8 mouse cellular contexts compared by ENCODE assay signal in the genomic region with DNA sequence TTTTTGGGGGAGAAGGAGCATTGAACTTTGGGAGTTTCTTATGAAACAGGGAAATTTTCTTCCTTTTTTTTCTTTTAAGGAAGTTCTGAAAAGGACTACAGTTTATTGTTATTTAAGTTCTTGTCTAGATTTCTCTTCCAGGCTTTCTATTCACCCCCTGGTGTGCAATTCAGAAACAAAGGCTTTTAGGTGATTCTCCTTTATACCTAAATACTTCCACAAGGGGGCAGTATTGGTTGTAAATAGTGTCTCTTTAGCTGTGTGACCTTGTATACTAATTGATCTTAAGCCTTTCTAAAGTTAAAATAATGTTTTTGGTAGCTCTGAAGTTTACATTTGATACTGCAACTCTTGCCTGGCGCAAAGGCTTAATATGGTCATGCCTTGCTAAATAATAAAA. TPM values are rescaled to one million over a fixed set of nuclear protein-coding genes. Genes with fewer than 3 reads are reported as not detected.
DNase-seq lines count a peak whose midpoint lies in the region; ATAC-seq and TF ChIP-seq lines count a peak whose summit lies in the region.

No protein-coding gene starts in this region.

- 85% methylated on average over 1 of the region's 1 CpGs for WGBS in forebrain, embryonic 15.5 days
- 83% methylated on average over 1 of the region's 1 CpGs for WGBS in forebrain, embryonic 16.5 days
- WGBS in liver, embryonic 16.5 days (ENCODE audit: insufficient replicate concordance): 35% methylated on average over 1 of the region's 1 CpGs
- WGBS in liver, embryonic 11.5 days: 71% methylated on average over 1 of the region's 1 CpGs
- 92% methylated on average over 1 of the region's 1 CpGs for WGBS in midbrain, postnatal 0 days
- 82% methylated on average over 1 of the region's 1 CpGs for WGBS in intestine, embryonic 15.5 days

- H3K27me3 ChIP-seq in forebrain, embryonic 15.5 days: no peaks in the 10 kb centered on the region
- H3K27me3 ChIP-seq in forebrain, embryonic 16.5 days (replicated peaks; ENCODE audit: control insufficient read depth, insufficient read depth, low read length): no peaks in the 10 kb centered on the region
- H3K27me3 ChIP-seq in liver, embryonic 16.5 days (ENCODE audit: control insufficient read depth, insufficient read depth, low read depth, low read length): no peaks in the 10 kb centered on the region
- no peaks in the 10 kb centered on the region for H3K27me3 ChIP-seq in liver, embryonic 11.5 days (replicated peaks; ENCODE audit: control insufficient read depth, insufficient read depth, low read length)
- no peaks in the 10 kb centered on the region for H3K27me3 ChIP-seq in midbrain, postnatal 0 days (ENCODE audit: insufficient read depth, low read length)
- H3K27me3 ChIP-seq in intestine, embryonic 15.5 days (replicated peaks): no peaks in the 10 kb centered on the region

- ATAC-seq in forebrain, embryonic 15.5 days (replicated peaks): no peak
- ATAC-seq in forebrain, embryonic 16.5 days: no peak
- no peak for ATAC-seq in liver, embryonic 16.5 days (ENCODE audit: low read depth)
- ATAC-seq in liver, embryonic 11.5 days (replicated peaks; ENCODE audit: low FRiP score): no peak
- ATAC-seq in midbrain, postnatal 0 days (ENCODE audit: low FRiP score): no peak
- ATAC-seq in intestine, embryonic 15.5 days: no peak

- no peak for TF ChIP-seq CTCF in brain, embryonic 14.5 days (IDR thresholded peaks at IDR 0.05; ENCODE audit: borderline replicate concordance, extremely low read depth, insufficient read depth, insufficient read length)
- TF ChIP-seq CTCF in midbrain, postnatal 0 days (IDR thresholded peaks at IDR 0.05): peak; percentile 74

- H3K4me3 ChIP-seq in forebrain, embryonic 15.5 days: no peak overlapping the region
- no peak overlapping the region for H3K4me3 ChIP-seq in forebrain, embryonic 16.5 days (replicated peaks; ENCODE audit: low read length)
- no peak overlapping the region for H3K4me3 ChIP-seq in liver, embryonic 16.5 days (ENCODE audit: low read depth, low read length)
- no peak overlapping the region for H3K4me3 ChIP-seq in liver, embryonic 11.5 days (ENCODE audit: low read depth, low read length)
- H3K4me3 ChIP-seq in midbrain, postnatal 0 days (ENCODE audit: low read depth, low read length): no peak overlapping the region
- H3K4me3 ChIP-seq in intestine, embryonic 15.5 days (replicated peaks): no peak overlapping the region

- no peaks in the 10 kb centered on the region for H3K9me3 ChIP-seq in forebrain, embryonic 15.5 days
- H3K9me3 ChIP-seq in forebrain, embryonic 16.5 days (ENCODE audit: control insufficient read depth, low read length): no peaks in the 10 kb centered on the region
- no peaks in the 10 kb centered on the region for H3K9me3 ChIP-seq in liver, embryonic 16.5 days (replicated peaks; ENCODE audit: control insufficient read depth, low read length)
- no peaks in the 10 kb centered on the region for H3K9me3 ChIP-seq in liver, embryonic 11.5 days (ENCODE audit: control insufficient read depth, low read length)
- no peaks in the 10 kb centered on the region for H3K9me3 ChIP-seq in midbrain, postnatal 0 days (ENCODE audit: low read length)
- H3K9me3 ChIP-seq in intestine, embryonic 15.5 days: no peaks in the 10 kb centered on the region

- TF ChIP-seq POLR2A in brain, embryonic 14.5 days (IDR thresholded peaks at IDR 0.05; ENCODE audit: borderline replicate concordance, extremely low read depth, insufficient read depth, insufficient read length, poor library complexity, severe bottlenecking): no peak

- H3K27ac ChIP-seq in forebrain, embryonic 15.5 days (replicated peaks): no peak overlapping the region
- no peak overlapping the region for H3K27ac ChIP-seq in forebrain, embryonic 16.5 days (ENCODE audit: low read length)
- no peak overlapping the region for H3K27ac ChIP-seq in liver, embryonic 16.5 days (ENCODE audit: low read length)
- no peak overlapping the region for H3K27ac ChIP-seq in liver, embryonic 11.5 days (ENCODE audit: low read depth, low read length)
- H3K27ac ChIP-seq in midbrain, postnatal 0 days (ENCODE audit: low read depth, low read length): no peak overlapping the region
- H3K27ac ChIP-seq in intestine, embryonic 15.5 days: no peak overlapping the region

- H3K4me2 ChIP-seq in forebrain, embryonic 15.5 days (replicated peaks): 0 out of 2 replicates have a peak overlapping the region, but pooled peaks have one; percentile 9
- no peak overlapping the region for H3K4me2 ChIP-seq in forebrain, embryonic 16.5 days (ENCODE audit: low read length)
- H3K4me2 ChIP-seq in liver, embryonic 16.5 days (ENCODE audit: low read depth, low read length): 0 out of 2 replicates have a peak overlapping the region, but pooled peaks have one; percentile 3
- H3K4me2 ChIP-seq in liver, embryonic 11.5 days: no peak overlapping the region
- H3K4me2 ChIP-seq in midbrain, postnatal 0 days (ENCODE audit: low read depth, low read length, poor library complexity, severe bottlenecking): no peak overlapping the region
- no peak overlapping the region for H3K4me2 ChIP-seq in intestine, embryonic 15.5 days (replicated peaks)

- DNase-seq in liver, embryonic 11.5 days (ENCODE audit: low spot score): no peak
- DNase-seq in brain, embryonic 14.5 days (ENCODE audit: low read depth): peak; percentile 79
- peak; percentile 90 for DNase-seq in midbrain, postnatal 0 days (ENCODE audit: low spot score)
- no peak for DNase-seq in right cerebral cortex, adult 2 months (ENCODE audit: low spot score in 2 of 2)

- H3K9ac ChIP-seq in forebrain, embryonic 15.5 days (replicated peaks): no peak overlapping the region
- H3K9ac ChIP-seq in forebrain, embryonic 16.5 days (replicated peaks; ENCODE audit: low read depth, low read length): no peak overlapping the region
- no peak overlapping the region; the same call in 1 of the 2 replicates for H3K9ac ChIP-seq in liver, embryonic 16.5 days (ENCODE audit: low read depth, low read length)
- no peak overlapping the region for H3K9ac ChIP-seq in liver, embryonic 11.5 days (ENCODE audit: low read depth, low read length)
- no peak overlapping the region for H3K9ac ChIP-seq in midbrain, postnatal 0 days (replicated peaks; ENCODE audit: low read length, poor library complexity, severe bottlenecking)
- no peak overlapping the region for H3K9ac ChIP-seq in intestine, embryonic 15.5 days

- H3K4me1 ChIP-seq in forebrain, embryonic 15.5 days: peaks cover 50% of the 10 kb centered on the region
- H3K4me1 ChIP-seq in forebrain, embryonic 16.5 days (replicated peaks; ENCODE audit: control insufficient read depth, insufficient read depth, low read length): peaks cover 27% of the 10 kb centered on the region
- peaks cover 39% of the 10 kb centered on the region for H3K4me1 ChIP-seq in liver, embryonic 16.5 days (ENCODE audit: control insufficient read depth, low read depth, low read length)
- peaks cover 10% of the 10 kb centered on the region for H3K4me1 ChIP-seq in liver, embryonic 11.5 days (replicated peaks; ENCODE audit: control insufficient read depth, insufficient read depth, low read length)
- H3K4me1 ChIP-seq in midbrain, postnatal 0 days (ENCODE audit: insufficient read depth, low read length): peaks cover 10% of the 10 kb centered on the region; the same call in 1 of the 2 replicates
- H3K4me1 ChIP-seq in intestine, embryonic 15.5 days (replicated peaks): peaks cover 8% of the 10 kb centered on the region; the same call in 1 of the 2 replicates

- no peaks in the 10 kb centered on the region for H3K36me3 ChIP-seq in forebrain, embryonic 15.5 days
- no peaks in the 10 kb centered on the region; the same call in 1 of the 2 replicates for H3K36me3 ChIP-seq in forebrain, embryonic 16.5 days (ENCODE audit: control insufficient read depth, insufficient read depth)
- peaks cover 2% of the 10 kb centered on the region for H3K36me3 ChIP-seq in liver, embryonic 16.5 days (ENCODE audit: control insufficient read depth, insufficient read depth)
- no peaks in the 10 kb centered on the region for H3K36me3 ChIP-seq in liver, embryonic 11.5 days (ENCODE audit: control insufficient read depth, insufficient read depth, low read length)
- H3K36me3 ChIP-seq in midbrain, postnatal 0 days (ENCODE audit: insufficient read depth, low read length): no peaks in the 10 kb centered on the region
- H3K36me3 ChIP-seq in intestine, embryonic 15.5 days: no peaks in the 10 kb centered on the region

RNA-seq across cellular contexts. Expression of a gene that starts 2.7 kb away (rescaled TPM):
- polyA plus RNA-seq in forebrain, embryonic 15.5 days (2015; fragmentation: Nextera tagmentation; extraction: Ambion mirVana): 751 and 752 TPM in 2 replicates
- polyA plus RNA-seq in forebrain, embryonic 16.5 days (2015; fragmentation: Nextera tagmentation; extraction: Ambion mirVana): 720 and 756 TPM in 2 replicates
- 266 and 275 TPM in 2 replicates for polyA plus RNA-seq in liver, embryonic 16.5 days (2015; fragmentation: Nextera tagmentation; extraction: Ambion mirVana)
- 519 and 531 TPM in 2 replicates for polyA plus RNA-seq in liver, embryonic 11.5 days (2014; fragmentation: Nextera tagmentation; extraction: Ambion mirVana)
- polyA plus RNA-seq in brain, embryonic 14.5 days (2012; rRNA removed): 320 and 341 TPM in 2 replicates
- total RNA-seq in midbrain, postnatal 0 days (2014; rRNA removed): 250 and 266 TPM in 2 replicates
- polyA plus RNA-seq in midbrain, postnatal 0 days (2015; fragmentation: Nextera tagmentation; extraction: Ambion mirVana): 1,115 and 1,120 TPM in 2 replicates
- polyA plus RNA-seq in intestine, embryonic 15.5 days (2015; fragmentation: Nextera tagmentation; extraction: Ambion mirVana): 844 and 895 TPM in 2 replicates

RNA-seq across cellular contexts. Expression of a gene that starts 13.6 kb away (rescaled TPM):
- 24.1 and 26.2 TPM in 2 replicates for polyA plus RNA-seq in forebrain, embryonic 15.5 days (2015; fragmentation: Nextera tagmentation; extraction: Ambion mirVana)
- polyA plus RNA-seq in forebrain, embryonic 16.5 days (2015; fragmentation: Nextera tagmentation; extraction: Ambion mirVana): 25.2 and 26.6 TPM in 2 replicates
- 5.3 and 5.7 TPM in 2 replicates for polyA plus RNA-seq in liver, embryonic 16.5 days (2015; fragmentation: Nextera tagmentation; extraction: Ambion mirVana)
- 14.8 and 15.7 TPM in 2 replicates for polyA plus RNA-seq in liver, embryonic 11.5 days (2014; fragmentation: Nextera tagmentation; extraction: Ambion mirVana)
- polyA plus RNA-seq in brain, embryonic 14.5 days (2012; rRNA removed): 12.1 and 12.2 TPM in 2 replicates
- 20.6 and 29.7 TPM in 2 replicates for total RNA-seq in midbrain, postnatal 0 days (2014; rRNA removed)
- polyA plus RNA-seq in midbrain, postnatal 0 days (2015; fragmentation: Nextera tagmentation; extraction: Ambion mirVana): 24.8 and 25.6 TPM in 2 replicates
- polyA plus RNA-seq in intestine, embryonic 15.5 days (2015; fragmentation: Nextera tagmentation; extraction: Ambion mirVana): 17.2 and 18.2 TPM in 2 replicates

RNA-seq across cellular contexts. Expression of a gene that starts 19.9 kb away (rescaled TPM):
- polyA plus RNA-seq in forebrain, embryonic 15.5 days (2015; fragmentation: Nextera tagmentation; extraction: Ambion mirVana): 18.8 and 19.6 TPM in 2 replicates
- 23.4 and 24.4 TPM in 2 replicates for polyA plus RNA-seq in forebrain, embryonic 16.5 days (2015; fragmentation: Nextera tagmentation; extraction: Ambion mirVana)
- polyA plus RNA-seq in liver, embryonic 16.5 days (2015; fragmentation: Nextera tagmentation; extraction: Ambion mirVana): 0.41 and 0.57 TPM in 2 replicates
- polyA plus RNA-seq in liver, embryonic 11.5 days (2014; fragmentation: Nextera tagmentation; extraction: Ambion mirVana): 2.1 and 3.1 TPM in 2 replicates
- polyA plus RNA-seq in brain, embryonic 14.5 days (2012; rRNA removed): 8.2 and 12.1 TPM in 2 replicates
- total RNA-seq in midbrain, postnatal 0 days (2014; rRNA removed): 24.2 and 24.8 TPM in 2 replicates
- 26.5 and 34.5 TPM in 2 replicates for polyA plus RNA-seq in midbrain, postnatal 0 days (2015; fragmentation: Nextera tagmentation; extraction: Ambion mirVana)
- 7.0 and 8.1 TPM in 2 replicates for polyA plus RNA-seq in intestine, embryonic 15.5 days (2015; fragmentation: Nextera tagmentation; extraction: Ambion mirVana)

RNA-seq across cellular contexts. Expression of a gene that starts 28.8 kb away (rescaled TPM):
- polyA plus RNA-seq in forebrain, embryonic 15.5 days (2015; fragmentation: Nextera tagmentation; extraction: Ambion mirVana): 62.9 and 69.3 TPM in 2 replicates
- polyA plus RNA-seq in forebrain, embryonic 16.5 days (2015; fragmentation: Nextera tagmentation; extraction: Ambion mirVana): 57.5 and 73.7 TPM in 2 replicates
- 9.9 and 12.3 TPM in 2 replicates for polyA plus RNA-seq in liver, embryonic 16.5 days (2015; fragmentation: Nextera tagmentation; extraction: Ambion mirVana)
- 25.8 and 28.0 TPM in 2 replicates for polyA plus RNA-seq in liver, embryonic 11.5 days (2014; fragmentation: Nextera tagmentation; extraction: Ambion mirVana)
- 71.2 and 73.3 TPM in 2 replicates for polyA plus RNA-seq in brain, embryonic 14.5 days (2012; rRNA removed)
- total RNA-seq in midbrain, postnatal 0 days (2014; rRNA removed): 60.5 and 71.9 TPM in 2 replicates
- 57.2 and 61.2 TPM in 2 replicates for polyA plus RNA-seq in midbrain, postnatal 0 days (2015; fragmentation: Nextera tagmentation; extraction: Ambion mirVana)
- 50.2 and 55.8 TPM in 2 replicates for polyA plus RNA-seq in intestine, embryonic 15.5 days (2015; fragmentation: Nextera tagmentation; extraction: Ambion mirVana)

RNA-seq across cellular contexts. Expression of a gene that starts 37.0 kb away (rescaled TPM):
- polyA plus RNA-seq in forebrain, embryonic 15.5 days (2015; fragmentation: Nextera tagmentation; extraction: Ambion mirVana): 57.7 and 60.5 TPM in 2 replicates
- polyA plus RNA-seq in forebrain, embryonic 16.5 days (2015; fragmentation: Nextera tagmentation; extraction: Ambion mirVana): 54.0 and 56.0 TPM in 2 replicates
- 23.6 and 26.2 TPM in 2 replicates for polyA plus RNA-seq in liver, embryonic 16.5 days (2015; fragmentation: Nextera tagmentation; extraction: Ambion mirVana)
- 47.6 and 50.3 TPM in 2 replicates for polyA plus RNA-seq in liver, embryonic 11.5 days (2014; fragmentation: Nextera tagmentation; extraction: Ambion mirVana)
- polyA plus RNA-seq in brain, embryonic 14.5 days (2012; rRNA removed): 65.2 and 89.4 TPM in 2 replicates
- total RNA-seq in midbrain, postnatal 0 days (2014; rRNA removed): 34.5 and 47.4 TPM in 2 replicates
- polyA plus RNA-seq in midbrain, postnatal 0 days (2015; fragmentation: Nextera tagmentation; extraction: Ambion mirVana): 41.1 and 41.2 TPM in 2 replicates
- 83.9 and 84.5 TPM in 2 replicates for polyA plus RNA-seq in intestine, embryonic 15.5 days (2015; fragmentation: Nextera tagmentation; extraction: Ambion mirVana)

Comparison
In these comparisons a context has a peak if more than half of its experiments do, and no peak if none do; other contexts are left out.
1. H3K4me2 ChIP-seq: peak in forebrain, embryonic 15.5 days (single experiment) and liver, embryonic 16.5 days (single experiment); none in forebrain, embryonic 16.5 days (single experiment), liver, embryonic 11.5 days (single experiment), midbrain, postnatal 0 days (single experiment) and intestine, embryonic 15.5 days (single experiment).
2. DNase-seq: peak in brain, embryonic 14.5 days (single experiment) and midbrain, postnatal 0 days (single experiment); none in liver, embryonic 11.5 days (single experiment) and right cerebral cortex, adult 2 months (0 of 2).